Mouse (Mus musculus) myocyte (in vitro differentiated cells): ENCODE results near the gene Impdh1. TPM values are rescaled to one million over a fixed set of nuclear protein-coding genes. Genes with fewer than 3 reads are reported as not detected.
"Not testable (repeated sequence)": the region's sequence is repeated elsewhere in the genome, so short reads cannot be mapped to it uniquely, and the experiment has no call there.

Source experiments
- H3K27me3 ChIP-seq: one replicate; pipeline ENCODE4 v1.6.1; 2011; ENCODE audit not compliant: control insufficient read depth, insufficient read depth, insufficient read length
- H3K36me3 ChIP-seq: one replicate; pipeline ENCODE4 v1.6.1; 2011; ENCODE audit not compliant: control insufficient read depth, insufficient read depth
- H3K4me2 ChIP-seq: one replicate; pipeline ENCODE4 v1.6.1; 2011; ENCODE audit warnings: low read depth, control low read depth
- H3K4me3 ChIP-seq: one replicate; pipeline ENCODE4 v1.5.1; 2011; ENCODE audit warnings: mild to moderate bottlenecking, control low read depth, moderate library complexity
- H3K79me2 ChIP-seq: one replicate; pipeline ENCODE4 v1.6.1; 2011; ENCODE audit not compliant: control insufficient read depth, insufficient read depth
- H3ac ChIP-seq: one replicate; pipeline ENCODE4 v1.6.1; 2011; ENCODE audit not compliant: control insufficient read depth, insufficient read length
- CEBPB ChIP-seq: IDR thresholded peaks from 2 replicates; pipeline ENCODE4 v1.6.1; 2011; ENCODE audit warnings: mild to moderate bottlenecking, moderate library complexity; ENCODE audit not compliant: poor library complexity, insufficient read depth, severe bottlenecking
- E2F4 ChIP-seq: IDR thresholded peaks from one replicate; pipeline ENCODE4 v1.6.1; 2011; ENCODE audit warnings: mild to moderate bottlenecking, control low read depth, moderate library complexity; ENCODE audit not compliant: insufficient read depth
- MAX ChIP-seq: IDR thresholded peaks from one replicate; pipeline ENCODE4 v1.6.1; 2011; ENCODE audit warnings: low read depth, mild to moderate bottlenecking, control low read depth
- MYOD1 ChIP-seq, 3 experiments: IDR thresholded peaks; one replicate each; pipeline ENCODE4 v1.6.1; 2011; ENCODE audit warnings: control low read depth in 2 of 3, low read depth in 2 of 3, mild to moderate bottlenecking in 2 of 3, moderate library complexity in 1 of 3; ENCODE audit not compliant: insufficient read length in 2 of 3, control insufficient read depth in 1 of 3
- MYOG ChIP-seq, 3 experiments: IDR thresholded peaks; one replicate each; pipeline ENCODE4 v1.6.1; 2011; ENCODE audit warnings: control low read depth in 2 of 3, low read depth in 2 of 3, mild to moderate bottlenecking in 2 of 3; ENCODE audit not compliant: insufficient read length in 2 of 3, control insufficient read depth in 1 of 3, insufficient read depth in 1 of 3
- POLR2A ChIP-seq: IDR thresholded peaks from one replicate; pipeline ENCODE4 v1.6.1; 2011; ENCODE audit warnings: low read depth, mild to moderate bottlenecking, control low read depth, moderate library complexity; ENCODE audit not compliant: insufficient read length
- POLR2AphosphoS2 ChIP-seq: IDR thresholded peaks from one replicate; pipeline ENCODE4 v1.6.1; 2011; ENCODE audit warnings: low read depth, control low read depth; ENCODE audit not compliant: insufficient read length
- REST ChIP-seq: IDR thresholded peaks from one replicate; pipeline ENCODE4 v1.6.1; 2011; ENCODE audit warnings: mild to moderate bottlenecking, control low read depth, moderate library complexity; ENCODE audit not compliant: insufficient read depth, insufficient read length
- SRF ChIP-seq: IDR thresholded peaks from one replicate; pipeline ENCODE4 v1.6.1; 2011; ENCODE audit warnings: low read depth; ENCODE audit not compliant: control insufficient read depth, insufficient read length
- TCF12 ChIP-seq: IDR thresholded peaks from one replicate; pipeline ENCODE4 v1.6.1; 2011; ENCODE audit warnings: mild to moderate bottlenecking, control low read depth; ENCODE audit not compliant: poor library complexity, insufficient read depth, severe bottlenecking
- TCF3 ChIP-seq: IDR thresholded peaks from one replicate; pipeline ENCODE4 v1.6.1; 2011; ENCODE audit warnings: low read depth, control low read depth; ENCODE audit not compliant: insufficient read length
- USF1 ChIP-seq: IDR thresholded peaks from one replicate; pipeline ENCODE4 v1.6.1; 2011; ENCODE audit warnings: low read depth, mild to moderate bottlenecking, control low read depth, moderate library complexity
- polyA plus RNA-seq: library from polyadenylated mRNA; unstranded; fragments of >200 nt; fragmentation: generic; extraction: Trizol; gene quantifications from one replicate; pipeline ENCODE4 v1.2.1, GENCODE M21; 2012; ENCODE audit warnings: missing spikeins

The Impdh1 gene
- polyA plus RNA-seq, 1 experiment = 78.6 TPM

- Histone ChIP-seq H3K4me3 (no peak overlapping the region), H3K4me2 (no peak overlapping the region), H3ac (no peak overlapping the region), H3K27me3 (peaks cover 31% of the 10 kb centered on the region), H3K79me2 (no peaks in the 10 kb centered on the region), H3K36me3 (no peaks in the 10 kb centered on the region)
- TF ChIP-seq MYOG (IDR thresholded peaks at IDR 0.05; ENCODE audit: control insufficient read depth in 1 of 3, insufficient read depth in 1 of 3, insufficient read length in 2 of 3, low read depth in 2 of 3) = no peak
- TF ChIP-seq CEBPB = no peak
- TF ChIP-seq POLR2A = no peak
- TF ChIP-seq REST = no peak
- no peak for TF ChIP-seq SRF
- no peak for TF ChIP-seq POLR2AphosphoS2
- TF ChIP-seq MYOD1 (IDR thresholded peaks at IDR 0.05; ENCODE audit: control insufficient read depth in 1 of 3, insufficient read length in 2 of 3, low read depth in 2 of 3) = no peak
- no peak for TF ChIP-seq MAX
- no peak for TF ChIP-seq USF1
- TF ChIP-seq TCF3 = no peak
- no peak for TF ChIP-seq TCF12
- no peak for TF ChIP-seq E2F4
These were observed 16.2 kb upstream of the Impdh1 start for GRCm38 (mm10) chr6:29232321-29232720.

GRCm38 (mm10) chr6:29231799-29232198, 15.6 kb upstream of the Impdh1 start:
- TF ChIP-seq SRF = no peak
- no peak overlapping the region for H3K4me2 ChIP-seq
- H3K79me2 ChIP-seq = no peaks in the 10 kb centered on the region
- H3ac ChIP-seq = no peak overlapping the region
- H3K27me3 ChIP-seq = peaks cover 35% of the 10 kb centered on the region
- no peaks in the 10 kb centered on the region for H3K36me3 ChIP-seq
- H3K4me3 ChIP-seq = no peak overlapping the region

DNA sequence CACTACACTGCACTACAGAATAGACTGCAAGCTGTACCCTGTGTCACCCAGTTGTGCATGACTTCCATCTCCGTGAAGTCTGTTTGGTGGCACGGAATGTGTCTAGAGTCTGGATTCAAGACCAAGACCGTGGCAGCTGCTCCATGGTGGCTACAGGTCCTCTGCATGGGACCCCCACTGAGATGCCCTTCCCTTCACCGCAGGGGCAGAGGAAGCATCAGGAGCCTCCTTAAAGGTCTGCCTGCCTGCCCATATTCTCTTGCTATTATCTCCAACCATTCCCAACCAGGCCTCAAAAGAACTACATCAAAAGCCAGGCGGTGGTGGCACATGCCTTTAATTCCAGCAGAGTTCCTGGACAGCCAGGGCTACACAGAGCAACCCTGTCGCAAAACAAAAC, 14.2 kb upstream of the Impdh1 start:
- Histone ChIP-seq H3K79me2 (no peaks in the 10 kb centered on the region), H3K4me3 (no peak overlapping the region), H3K27me3 (peaks cover 38% of the 10 kb centered on the region), H3K4me2 (no peak overlapping the region), H3K36me3 (no peaks in the 10 kb centered on the region), H3ac (no peak overlapping the region)
- TF ChIP-seq MYOG (IDR thresholded peaks at IDR 0.05; ENCODE audit: control insufficient read depth in 1 of 3, insufficient read depth in 1 of 3, insufficient read length in 2 of 3, low read depth in 2 of 3) (no peak), E2F4 (no peak), MYOD1 (IDR thresholded peaks at IDR 0.05; ENCODE audit: control insufficient read depth in 1 of 3, insufficient read length in 2 of 3, low read depth in 2 of 3) (no peak), CEBPB (no peak), REST (no peak), POLR2AphosphoS2 (no peak), POLR2A (no peak), TCF12 (no peak), USF1 (no peak), TCF3 (no peak), SRF (no peak), MAX (no peak)

DNA sequence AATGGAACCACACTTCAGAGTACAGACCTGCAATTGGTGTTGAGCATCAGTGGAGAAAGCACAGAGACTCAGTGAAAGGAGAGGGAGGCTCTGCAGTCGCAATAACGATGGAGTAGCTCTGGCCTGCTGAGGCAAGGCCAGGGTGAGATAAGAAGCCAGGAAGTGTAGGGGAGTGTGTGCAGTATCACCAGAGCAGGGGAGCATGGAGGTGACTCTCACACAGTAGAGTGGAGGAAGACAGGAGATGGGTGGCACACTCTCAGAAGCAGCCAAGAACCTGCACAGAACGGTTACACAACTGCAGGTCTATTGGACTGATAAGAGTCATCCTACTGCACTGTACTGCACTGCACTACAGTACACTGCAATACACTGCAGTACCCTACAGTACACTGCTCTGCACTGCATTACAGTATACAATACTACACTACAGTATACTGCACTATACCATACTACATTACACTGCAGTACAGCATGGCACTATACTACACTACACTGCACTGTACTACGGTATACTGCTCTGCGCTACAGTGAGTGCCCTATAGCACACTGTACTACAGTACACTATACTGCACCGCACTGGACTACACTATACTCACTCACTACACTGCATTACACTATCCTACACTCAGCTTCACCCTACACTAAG, 13.2 kb upstream of the Impdh1 start:
- H3K79me2 ChIP-seq = no peaks in the 10 kb centered on the region
- no peaks in the 10 kb centered on the region for H3K36me3 ChIP-seq
- no peak overlapping the region for H3ac ChIP-seq
- H3K27me3 ChIP-seq = peaks cover 39% of the 10 kb centered on the region
- H3K4me2 ChIP-seq = no peak overlapping the region
- H3K4me3 ChIP-seq = no peak overlapping the region
- TF ChIP-seq REST (no peak), CEBPB (no peak), TCF12 (no peak), USF1 (no peak), POLR2A (no peak), MYOD1 (IDR thresholded peaks at IDR 0.05; ENCODE audit: control insufficient read depth in 1 of 3, insufficient read length in 2 of 3, low read depth in 2 of 3) (no peak), E2F4 (no peak), TCF3 (no peak), POLR2AphosphoS2 (no peak), MAX (no peak), SRF (no peak)

DNA sequence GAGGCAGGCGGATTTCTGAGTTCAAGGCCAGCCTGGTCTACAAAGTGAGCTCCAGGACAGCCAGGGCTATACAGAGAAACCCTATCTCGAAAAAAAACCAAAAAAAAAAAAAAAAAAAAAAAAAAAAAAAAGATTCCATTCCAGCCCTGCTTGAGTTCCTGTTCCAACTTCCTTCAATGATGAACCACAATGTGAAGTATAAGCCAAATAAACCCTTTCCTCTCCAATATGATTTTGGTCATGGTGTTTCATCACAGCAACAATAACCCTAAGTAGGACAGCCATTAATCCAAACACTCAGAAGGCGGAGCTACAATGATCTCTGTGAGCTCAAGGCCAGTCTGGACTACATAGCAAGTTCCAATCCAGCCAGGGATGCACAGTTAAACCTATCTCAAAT, 1.6 kb upstream of the Impdh1 start:
- H3K36me3 ChIP-seq, H3K4me2 ChIP-seq, H3K27me3 ChIP-seq, H3K4me3 ChIP-seq, H3ac ChIP-seq, H3K79me2 ChIP-seq: not testable (repeated sequence)
